Mouse (Mus musculus) testis, postnatal 10 days (tissue): ENCODE results near the gene Spint4.

ENCODE experiments used
- DNase-seq: peaks from one replicate; pipeline ENCODE4 v3.0.0; 2021; ENCODE audit warnings: low spot score

Gene Spint4

DNA sequence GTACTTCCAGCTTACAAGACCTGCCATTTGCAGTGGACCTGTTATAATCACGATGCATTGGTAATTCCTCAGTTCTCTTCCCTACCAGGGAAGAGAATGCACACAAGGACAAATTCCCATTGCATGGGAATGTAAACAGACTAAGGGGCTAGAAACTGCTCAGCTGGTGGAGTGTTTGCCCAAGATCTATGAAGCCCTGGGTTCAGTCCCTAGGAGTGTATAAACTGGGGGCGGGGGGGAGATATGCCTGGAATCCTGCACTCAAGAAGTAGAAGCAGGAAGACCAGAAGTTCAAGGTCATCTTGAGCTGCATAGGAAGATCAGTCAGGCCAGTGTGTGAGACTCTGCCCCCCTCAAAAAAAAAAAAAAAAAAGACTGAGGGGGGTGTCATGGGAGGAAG lies 35.0 kb downstream of the Spint4 start:
- DNase-seq: no peak

DNA sequence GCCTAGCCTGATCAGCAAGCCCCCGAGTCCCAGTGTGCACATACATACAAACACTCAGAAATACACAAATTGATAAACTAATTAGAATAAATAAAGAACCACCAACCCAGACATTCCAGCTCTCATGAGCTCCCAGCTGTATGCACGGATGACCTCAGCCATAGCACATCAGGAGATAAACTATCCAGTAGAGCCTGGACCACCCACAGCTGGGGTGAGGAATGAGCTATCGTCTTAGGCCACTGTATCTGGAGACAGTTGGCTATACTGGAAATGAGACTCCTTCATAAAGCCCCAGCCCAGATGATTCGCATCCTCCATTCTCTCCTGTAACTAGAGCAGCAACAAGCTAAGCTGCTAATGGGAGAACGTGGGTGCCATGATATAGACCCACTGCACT lies 36.5 kb downstream of the Spint4 start:
- no peak for DNase-seq

DNA sequence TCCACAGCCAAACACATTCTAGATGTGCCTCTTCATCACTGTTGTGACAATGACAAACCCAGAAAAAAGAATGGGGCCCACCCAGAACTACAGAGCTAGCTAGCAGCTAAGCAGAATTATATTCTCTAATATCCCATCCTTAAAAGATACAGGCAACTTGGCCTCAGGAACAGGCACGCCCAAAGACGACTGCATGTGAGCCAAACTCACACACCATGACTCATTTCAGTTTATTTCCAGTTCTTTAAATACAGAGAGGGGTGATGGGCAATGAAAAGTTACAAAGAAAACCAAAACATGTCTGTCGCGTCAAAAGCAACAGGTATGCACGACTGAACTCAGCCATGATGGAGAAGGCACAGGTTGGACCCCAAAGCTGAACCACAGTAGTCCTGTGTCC lies 37.1 kb downstream of the Spint4 start:
- DNase-seq: no peak

DNA sequence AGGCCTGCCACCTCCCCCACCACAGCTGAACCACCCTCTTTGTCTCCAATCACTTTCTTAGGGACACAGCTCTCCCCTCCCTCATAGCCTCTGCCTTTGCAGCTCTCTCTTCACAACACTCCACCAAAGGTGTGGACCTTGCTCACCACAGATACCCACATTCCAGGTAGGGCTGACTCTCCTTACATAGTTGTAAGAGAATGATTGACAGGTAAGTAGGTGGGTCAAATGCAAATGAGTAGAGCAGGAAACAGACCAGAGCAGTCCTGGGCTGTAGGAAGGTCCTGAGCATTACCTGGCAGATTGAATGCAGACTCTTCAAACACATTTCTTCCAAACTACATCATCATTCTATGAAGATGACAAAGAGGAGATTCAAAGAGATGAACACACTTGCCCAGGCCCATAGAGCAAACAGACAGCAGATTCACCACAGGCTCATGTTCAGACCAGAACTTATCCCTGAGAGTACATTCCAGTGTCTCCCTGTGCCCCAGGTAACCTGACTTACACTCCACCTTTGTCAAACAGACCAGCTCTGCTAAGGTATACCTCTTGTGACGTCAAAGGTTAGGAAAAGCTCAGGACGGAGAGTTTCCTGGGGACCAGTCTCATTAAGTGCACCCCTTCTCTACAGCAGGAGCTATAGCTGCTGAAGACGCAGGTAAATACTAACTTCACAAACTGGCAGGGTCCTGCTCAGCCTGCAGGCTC lies 39.2 kb downstream of the Spint4 start:
- no peak for DNase-seq

DNA sequence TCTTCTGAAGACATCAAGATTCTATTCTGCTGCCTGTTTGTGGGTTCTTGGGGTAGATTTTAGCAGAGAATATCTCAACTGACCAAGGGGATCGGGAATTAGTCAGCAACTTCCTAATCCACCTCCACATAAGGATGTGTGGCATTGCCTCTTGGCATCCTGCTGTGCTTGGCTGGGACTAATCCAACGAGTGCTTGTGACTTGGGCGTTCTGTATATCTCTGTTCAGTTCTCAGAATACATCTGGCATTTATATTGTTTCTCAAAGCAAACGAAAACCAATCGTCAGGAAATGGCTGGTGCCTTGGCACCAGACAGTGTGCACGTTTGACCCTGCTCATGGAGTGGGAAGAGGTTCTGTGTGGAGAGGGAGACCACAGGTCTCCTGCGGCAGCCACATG lies 41.6 kb downstream of the Spint4 start:
- DNase-seq: no peak

DNA sequence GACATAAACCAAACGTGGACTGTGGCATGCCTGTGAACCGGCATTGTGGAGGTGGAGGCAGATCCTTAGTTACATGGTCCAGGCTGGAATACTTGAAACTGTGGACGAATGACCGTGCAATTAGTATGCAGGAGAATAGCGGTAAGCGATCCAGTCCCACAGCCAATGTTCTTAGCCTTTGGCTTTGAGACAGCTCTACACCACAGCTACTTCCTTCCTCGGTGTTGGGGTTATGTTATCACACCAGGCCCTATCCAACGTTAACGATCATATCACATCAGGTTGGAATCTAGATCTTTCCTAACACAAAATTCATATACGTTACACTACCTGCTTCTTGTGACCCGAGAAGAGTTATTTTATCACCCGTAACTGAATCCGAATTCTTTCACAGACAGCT lies 46.7 kb downstream of the Spint4 start:
- DNase-seq: no peak

DNA sequence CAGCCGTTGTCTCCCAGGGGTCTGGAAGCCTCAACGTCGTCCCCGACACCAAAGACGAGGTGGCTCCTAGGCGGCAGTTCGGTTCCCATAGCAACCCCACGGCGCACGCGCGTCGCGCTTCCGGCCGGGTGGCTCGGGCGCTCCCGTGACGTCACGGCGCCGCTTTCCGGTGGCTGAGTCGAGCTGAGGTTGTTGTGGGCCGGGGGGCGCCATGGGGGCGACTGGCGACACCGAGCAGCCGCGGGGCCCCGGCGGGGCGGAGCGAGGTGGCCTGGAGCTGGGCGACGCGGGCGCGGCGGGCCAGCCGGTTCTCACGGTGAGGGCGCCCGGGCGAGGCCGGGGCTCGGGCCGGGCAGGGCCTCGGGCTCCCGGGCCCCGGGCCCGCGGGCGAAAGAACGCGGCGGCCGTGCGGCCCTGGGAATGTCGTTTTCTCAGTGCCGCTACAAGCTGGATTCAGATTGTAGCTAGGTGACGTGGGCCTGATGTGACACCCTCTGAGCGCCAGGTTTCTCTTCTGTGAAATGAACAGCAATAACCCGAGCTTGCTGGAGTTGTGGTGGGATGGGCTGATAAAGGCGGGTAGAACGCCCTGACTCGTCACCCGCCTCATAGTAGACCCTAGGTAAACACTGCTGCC lies 47.7 kb downstream of the Spint4 start, which contains the start of the genes Wfdc3 and Dnttip1:
Gene Wfdc3 (minus strand): TSS at position 89 of the 637 bp plus-strand sequence.
Gene Dnttip1 (plus strand): TSS at position 141 of the 637 bp plus-strand sequence.
- DNase-seq: peak; percentile 98

DNA sequence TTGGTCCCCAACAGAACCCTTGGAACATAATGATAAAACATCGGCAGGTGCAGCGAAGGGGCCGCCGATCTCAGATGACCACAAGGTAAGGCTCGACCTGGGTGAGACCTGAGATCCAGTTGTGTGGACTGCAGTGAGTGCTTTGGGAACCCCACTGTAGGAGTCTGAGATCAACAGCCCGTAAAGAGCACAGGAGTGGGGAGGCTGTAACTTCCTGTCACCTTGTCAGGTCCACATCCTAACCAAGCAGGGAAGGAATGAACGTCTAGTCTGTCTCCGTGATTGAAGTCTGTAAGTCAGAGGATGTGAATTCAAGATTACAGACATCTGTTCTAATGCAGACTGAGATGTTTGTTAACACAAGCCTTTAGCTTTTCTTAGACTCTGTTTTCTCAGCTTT lies 48.4 kb downstream of the Spint4 start:
- DNase-seq: no peak

DNA sequence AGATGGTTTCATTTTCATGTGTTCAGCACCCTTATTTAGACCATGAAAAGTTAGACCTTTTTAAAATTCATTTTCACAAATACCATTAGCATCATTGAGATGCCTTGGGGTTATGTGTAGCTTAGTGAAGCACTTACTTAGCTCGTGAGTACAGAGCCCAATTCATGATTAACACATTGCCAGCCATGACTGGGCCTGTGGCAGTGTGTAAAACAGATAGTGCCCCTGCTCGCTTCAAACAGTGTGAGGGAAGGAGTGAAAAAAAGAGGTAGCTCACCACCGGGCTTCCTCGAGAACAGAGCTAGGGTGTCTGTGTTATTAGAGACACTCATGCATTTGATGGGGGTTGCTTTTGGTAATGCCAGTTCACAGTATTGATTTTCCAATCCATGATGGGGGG lies 49.9 kb downstream of the Spint4 start:
- no peak for DNase-seq

DNA sequence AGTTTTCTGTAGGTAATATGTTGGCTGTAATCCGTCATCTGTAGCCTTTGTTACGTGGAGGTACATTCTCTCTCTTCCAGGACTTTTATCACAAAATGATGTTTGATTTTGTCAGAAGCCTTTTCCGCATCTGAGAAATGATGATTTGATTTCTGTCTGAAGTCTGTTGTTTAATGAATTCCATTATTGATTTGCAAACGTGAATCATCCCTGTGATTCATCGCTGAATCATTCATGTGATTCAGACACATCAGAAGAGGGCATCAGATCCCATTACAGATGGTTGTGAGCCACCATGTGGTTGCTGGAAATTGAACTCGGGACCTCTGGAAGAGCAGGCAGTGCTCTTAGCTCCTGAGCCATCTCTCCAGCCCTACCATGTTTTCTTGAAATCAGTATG lies 50.7 kb downstream of the Spint4 start:
- no peak for DNase-seq
